Mouse (Mus musculus) intestine, postnatal 0 days (tissue): Measurements from ENCODE around the gene En1. TPM values are rescaled to one million over a fixed set of nuclear protein-coding genes. Genes with fewer than 3 reads are reported as not detected.

Experiments
- ATAC-seq: fragments of 200-750 bp; cut with Nextera tagmentation; 2 replicates; pipeline ENCODE4 v1.8.0; 2017; ENCODE audit warnings: mild to moderate bottlenecking, moderate TSS enrichment, moderate library complexity
- H3K27ac ChIP-seq: fragments of 300-500 bp; sonication (generic); 2 replicates; pipeline ENCODE4 v1.5.1; 2014; ENCODE audit warnings: mild to moderate bottlenecking, low read depth, low read length, moderate library complexity
- H3K27me3 ChIP-seq: fragments of 300-500 bp; sonication (generic); replicated peaks from 2 replicates; pipeline ENCODE4 v1.6.1; 2014; ENCODE audit warnings: low read length, mixed read lengths; ENCODE audit not compliant: control insufficient read depth, insufficient read depth
- H3K36me3 ChIP-seq: fragments of 300-500 bp; sonication (generic); 2 replicates; pipeline ENCODE4 v1.6.1; 2014; ENCODE audit warnings: mild to moderate bottlenecking, moderate library complexity; ENCODE audit not compliant: control insufficient read depth, insufficient read depth
- H3K4me1 ChIP-seq: fragments of 300-500 bp; sonication (generic); replicated peaks from 2 replicates; pipeline ENCODE4 v1.6.1; 2014; ENCODE audit warnings: antibody characterized with exemption, low read length, mixed read lengths; ENCODE audit not compliant: control insufficient read depth, insufficient read depth
- H3K4me2 ChIP-seq: fragments of 300-500 bp; sonication (generic); replicated peaks from 2 replicates; pipeline ENCODE4 v1.6.1; 2014; ENCODE audit warnings: low read depth, mild to moderate bottlenecking, moderate library complexity
- H3K4me3 ChIP-seq: fragments of 300-500 bp; sonication (generic); 2 replicates; pipeline ENCODE4 v1.5.1; 2014; ENCODE audit warnings: low read depth, low read length
- H3K9ac ChIP-seq: fragments of 300-500 bp; sonication (generic); 2 replicates; pipeline ENCODE4 v1.6.1; 2014; ENCODE audit warnings: mild to moderate bottlenecking, low read depth, low read length
- H3K9me3 ChIP-seq: fragments of 300-500 bp; sonication (generic); 2 replicates; pipeline ENCODE4 v1.6.1; 2016; ENCODE audit warnings: mixed run types; ENCODE audit not compliant: control insufficient read depth
- CTCF ChIP-seq: sonication (generic); IDR thresholded peaks from 2 replicates; pipeline ENCODE4 v1.5.1; 2016; ENCODE audit warnings: low read depth, mild to moderate bottlenecking, control low read depth, antibody characterized with exemption, moderate library complexity
- WGBS: fragments of 180-500 bp; shearing (Covaris S2); extraction: QIAGEN DNeasy Blood & Tissue Kit; methylation state at CpG from one replicate; pipeline ENCODE4 v1.1.7; 2014; 5-methylcytosine and 5-hydroxymethylcytosine counted together
- polyA plus RNA-seq: library from polyadenylated mRNA; unstranded; fragments of >200 nt; fragmentation: Nextera tagmentation; extraction: Ambion mirVana; gene quantifications from 2 replicates; pipeline ENCODE4 v1.2.1, GENCODE M21; 2015

En1 gene
- polyA plus RNA-seq, 1 experiment from 2014 or later: not detected

DNA sequence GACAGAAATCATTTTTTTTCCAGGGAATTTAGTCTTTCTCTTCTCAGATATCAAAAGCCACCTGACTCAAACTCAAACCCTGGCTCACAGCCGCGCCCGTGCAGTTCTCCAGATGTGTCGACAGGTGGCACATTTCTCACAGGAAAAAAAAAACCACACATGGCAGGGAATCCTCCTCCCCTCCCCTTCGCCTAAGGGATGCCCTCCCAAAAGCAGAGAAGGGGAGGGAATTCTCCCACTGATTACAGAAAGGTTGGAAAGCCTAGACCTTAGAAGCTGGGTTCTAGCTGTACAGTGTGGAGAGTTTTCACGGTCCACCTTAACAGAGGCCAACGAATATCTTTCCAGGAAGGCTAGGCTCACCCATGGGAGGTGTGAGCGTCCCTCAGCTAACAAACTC, 7.6 kb upstream of the En1 start:
- H3K9me3 ChIP-seq: no peaks in the 10 kb centered on the region
- no peak for ATAC-seq
- WGBS: 3% methylated on average over 8 of the region's 8 CpGs
- H3K4me2 ChIP-seq: no peak overlapping the region
- peak; percentile 67 for TF ChIP-seq CTCF
- H3K27me3 ChIP-seq: peaks cover 87% of the 10 kb centered on the region
- no peaks in the 10 kb centered on the region for H3K4me1 ChIP-seq
- H3K4me3 ChIP-seq: no peak overlapping the region
- no peaks in the 10 kb centered on the region for H3K36me3 ChIP-seq
- no peak overlapping the region for H3K9ac ChIP-seq
- no peak overlapping the region for H3K27ac ChIP-seq

DNA sequence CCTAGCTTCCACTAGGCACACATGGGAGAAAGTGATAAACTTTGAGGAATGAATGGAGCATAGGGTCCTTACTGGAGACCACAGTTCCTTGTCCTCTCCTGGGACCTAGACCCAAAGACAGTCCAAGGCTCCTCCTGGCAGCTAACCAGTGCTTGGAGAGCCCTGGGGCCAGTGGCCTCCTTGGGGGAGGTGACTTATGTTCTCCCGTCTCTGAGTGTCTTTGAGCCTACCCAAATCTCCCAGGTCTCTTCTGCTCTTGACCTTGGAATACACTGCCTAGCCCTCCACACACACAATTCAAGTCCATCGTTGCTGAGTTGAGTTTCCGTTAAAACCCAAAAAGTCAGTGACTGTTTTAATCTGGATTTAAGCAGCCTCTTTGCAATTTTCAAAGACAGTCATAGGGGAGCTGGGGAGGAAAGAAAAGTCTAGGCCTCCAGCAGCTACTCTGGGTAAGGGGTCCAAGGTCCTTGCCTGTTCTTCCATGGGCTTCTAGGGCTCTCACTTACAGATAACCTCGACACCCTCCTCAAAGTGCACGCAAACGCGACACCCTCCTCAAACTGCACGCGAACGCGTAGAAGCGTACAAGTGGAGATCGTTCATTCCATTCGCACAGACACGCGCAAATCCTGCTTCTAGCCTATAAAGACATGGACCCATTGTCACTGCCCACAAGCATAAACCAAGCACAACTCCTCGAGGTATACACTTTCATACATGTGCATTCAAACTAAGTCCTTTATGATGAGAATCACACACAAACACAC, 6.6 kb upstream of the En1 start:
- Histone ChIP-seq H3K9me3 (no peaks in the 10 kb centered on the region), H3K27ac (no peak overlapping the region), H3K36me3 (no peaks in the 10 kb centered on the region), H3K27me3 (peaks cover 95% of the 10 kb centered on the region), H3K4me2 (no peak overlapping the region), H3K4me3 (no peak overlapping the region), H3K4me1 (no peaks in the 10 kb centered on the region), H3K9ac (no peak overlapping the region)
- no peak for ATAC-seq
- TF ChIP-seq CTCF: no peak
- WGBS: 3% methylated on average over 17 of the region's 17 CpGs

DNA sequence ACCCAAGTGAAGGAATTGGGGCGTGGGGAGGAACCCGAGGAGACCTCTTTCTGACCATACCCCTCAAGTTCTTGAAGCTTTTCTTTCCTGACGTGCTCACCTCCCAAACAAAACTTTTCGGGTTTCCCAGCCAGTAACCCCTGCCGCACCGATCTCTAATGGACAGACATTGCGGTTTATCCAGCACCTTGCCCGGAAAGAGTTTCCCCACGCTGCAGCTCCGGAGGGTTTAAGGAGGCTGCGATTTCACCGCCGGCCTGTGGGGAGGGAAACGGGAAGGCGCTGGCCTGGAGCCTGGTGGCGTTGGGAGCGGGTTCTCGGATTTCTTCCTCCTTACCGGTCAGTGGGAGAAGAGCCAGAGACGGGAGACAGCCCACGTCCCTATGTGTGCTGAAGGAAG, 5.9 kb upstream of the En1 start:
- under 1% methylated on average over 21 of the region's 21 CpGs for WGBS
- Histone ChIP-seq H3K4me3 (0 out of 2 replicates have a peak overlapping the region, but pooled peaks have one; percentile 2), H3K4me1 (no peaks in the 10 kb centered on the region), H3K4me2 (no peak overlapping the region), H3K36me3 (no peaks in the 10 kb centered on the region), H3K9me3 (no peaks in the 10 kb centered on the region), H3K27ac (no peak overlapping the region), H3K9ac (no peak overlapping the region), H3K27me3 (peaks cover 95% of the 10 kb centered on the region)
- ATAC-seq: no peak
- 0 out of 2 replicates have a peak, but pooled peaks have one; percentile 15 for TF ChIP-seq CTCF

DNA sequence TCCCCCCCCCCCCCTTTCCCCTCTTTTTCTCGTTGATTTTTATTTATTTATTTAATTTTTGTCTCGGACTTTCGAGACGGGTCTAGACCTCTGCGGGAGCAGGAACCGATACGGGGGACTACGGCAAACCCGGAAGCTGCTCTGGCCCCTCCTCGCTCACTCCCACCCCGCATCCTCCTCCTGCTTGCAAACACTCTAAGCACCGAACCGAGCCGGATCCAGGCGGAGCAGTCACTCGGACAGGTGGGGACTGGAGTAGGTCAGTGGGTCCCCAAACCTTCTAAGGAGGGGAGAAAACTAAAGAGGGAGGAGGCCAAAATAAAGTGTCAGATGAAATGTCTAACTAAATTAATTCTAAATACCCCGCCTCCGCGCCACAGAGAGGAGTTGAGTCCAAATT, 5.4 kb upstream of the En1 start:
- under 1% methylated on average over 18 of the region's 19 CpGs for WGBS
- no peaks in the 10 kb centered on the region for H3K4me1 ChIP-seq
- no peaks in the 10 kb centered on the region for H3K9me3 ChIP-seq
- 0 out of 2 replicates have a peak overlapping the region, but pooled peaks have one; percentile 2 for H3K4me3 ChIP-seq
- ATAC-seq: no peak
- no peak overlapping the region for H3K27ac ChIP-seq
- H3K27me3 ChIP-seq: peaks cover 98% of the 10 kb centered on the region
- H3K4me2 ChIP-seq: no peak overlapping the region
- no peaks in the 10 kb centered on the region for H3K36me3 ChIP-seq
- no peak overlapping the region for H3K9ac ChIP-seq
- TF ChIP-seq CTCF: no peak

DNA sequence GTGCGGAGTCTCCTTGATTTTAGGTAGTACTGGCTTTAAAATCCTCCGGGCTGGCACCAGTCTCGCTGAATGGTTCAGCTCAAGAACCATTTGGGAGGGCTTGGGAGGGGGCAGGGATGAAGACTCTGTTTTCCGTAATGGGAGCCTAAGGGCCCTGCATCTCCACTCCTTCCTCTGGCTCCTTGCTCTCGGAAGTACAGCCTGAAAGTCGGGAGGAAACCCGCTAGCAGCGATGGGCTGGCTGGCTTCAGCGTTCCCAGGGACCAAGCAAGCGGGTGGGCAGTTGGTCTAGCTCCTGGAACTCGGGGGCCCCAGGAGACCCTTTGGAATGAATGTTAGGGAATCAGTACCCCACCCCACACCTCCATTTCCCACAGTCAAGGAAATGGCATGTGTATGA, 4.9 kb upstream of the En1 start:
- 4% methylated on average over 11 of the region's 11 CpGs for WGBS
- Histone ChIP-seq H3K9ac (no peak overlapping the region), H3K4me1 (no peaks in the 10 kb centered on the region), H3K27me3 (peaks cover 98% of the 10 kb centered on the region), H3K4me3 (no peak overlapping the region), H3K4me2 (no peak overlapping the region), H3K9me3 (no peaks in the 10 kb centered on the region), H3K36me3 (no peaks in the 10 kb centered on the region), H3K27ac (no peak overlapping the region)
- no peak for ATAC-seq
- TF ChIP-seq CTCF: no peak

DNA sequence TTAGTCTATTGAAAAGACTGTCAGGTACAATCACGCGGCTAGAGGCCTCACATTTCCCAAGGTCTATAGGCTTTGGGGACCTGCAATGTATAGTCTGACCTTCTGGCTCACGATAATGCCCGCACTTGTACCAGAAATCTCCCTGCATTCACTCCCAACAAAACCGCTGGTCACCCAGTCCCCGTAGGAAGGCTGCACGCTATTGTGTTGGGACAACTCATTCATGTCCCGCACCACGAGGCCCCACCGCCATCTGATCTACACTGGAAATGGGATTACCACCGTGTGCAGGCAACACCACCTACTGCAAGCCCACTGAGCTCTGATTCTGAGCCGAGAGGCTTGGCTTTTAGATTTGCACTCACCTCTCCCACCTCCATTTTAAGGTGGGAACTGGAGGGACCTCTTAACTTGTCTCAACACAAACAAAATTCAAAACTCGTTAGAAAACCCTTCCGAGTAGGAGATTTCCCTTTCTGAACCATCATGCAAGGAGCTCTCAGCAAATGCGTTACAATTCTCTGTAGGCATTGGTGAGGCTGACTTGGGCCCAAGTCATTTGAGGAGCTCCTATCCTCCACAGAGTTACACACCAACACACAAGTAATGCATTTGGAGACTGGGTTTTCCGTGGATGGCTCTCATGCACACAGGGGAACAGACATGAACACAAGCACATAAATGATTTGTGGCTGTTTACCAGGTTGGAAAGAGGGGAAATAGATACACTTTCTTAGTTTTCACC, 3.9 kb upstream of the En1 start:
- no peak overlapping the region for H3K27ac ChIP-seq
- 0 out of 2 replicates have a peak, but pooled peaks cover 3% of the 10 kb centered on the region for H3K4me1 ChIP-seq
- no peak overlapping the region for H3K4me2 ChIP-seq
- H3K4me3 ChIP-seq: no peak overlapping the region
- WGBS: 2% methylated on average over 16 of the region's 16 CpGs
- H3K27me3 ChIP-seq: peaks cover 98% of the 10 kb centered on the region
- no peak for TF ChIP-seq CTCF
- H3K9ac ChIP-seq: no peak overlapping the region
- ATAC-seq: no peak
- H3K9me3 ChIP-seq: no peaks in the 10 kb centered on the region
- no peaks in the 10 kb centered on the region for H3K36me3 ChIP-seq
